Mouse (Mus musculus) spleen, embryonic (tissue): ENCODE measurements around the gene Incenp.

Experiments used
- CTCF ChIA-PET: fragments of 350-600 bp; sonication (Branson Sonifier 250); formaldehyde crosslinking; loops from one replicate; lab custom pipeline; 2022; lab: Charles Lee

Incenp gene

DNA sequence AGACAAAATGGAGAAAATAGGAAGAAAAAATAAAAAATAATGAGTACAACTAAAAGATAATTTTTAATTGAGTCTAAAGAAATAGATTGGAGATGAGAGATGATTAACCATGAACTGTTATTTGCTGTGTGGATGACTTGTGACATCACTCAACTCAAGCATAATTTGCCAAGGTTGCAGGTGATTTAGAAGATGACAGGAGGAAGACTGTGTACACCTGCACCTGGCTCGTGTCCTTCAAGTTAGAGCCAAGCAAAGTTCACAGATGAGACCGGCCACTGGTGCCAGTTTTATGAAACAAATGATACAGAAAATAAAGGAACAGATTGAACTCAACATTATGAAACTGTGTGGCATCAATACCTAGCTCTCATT is 62.0 kb downstream of the Incenp start:
- CTCF ChIA-PET = interaction anchor here (1.0 kb wide), 1 partner anchor 16 kb away, joined by 3 read pairs; no protein-coding TSS in a partner anchor

DNA sequence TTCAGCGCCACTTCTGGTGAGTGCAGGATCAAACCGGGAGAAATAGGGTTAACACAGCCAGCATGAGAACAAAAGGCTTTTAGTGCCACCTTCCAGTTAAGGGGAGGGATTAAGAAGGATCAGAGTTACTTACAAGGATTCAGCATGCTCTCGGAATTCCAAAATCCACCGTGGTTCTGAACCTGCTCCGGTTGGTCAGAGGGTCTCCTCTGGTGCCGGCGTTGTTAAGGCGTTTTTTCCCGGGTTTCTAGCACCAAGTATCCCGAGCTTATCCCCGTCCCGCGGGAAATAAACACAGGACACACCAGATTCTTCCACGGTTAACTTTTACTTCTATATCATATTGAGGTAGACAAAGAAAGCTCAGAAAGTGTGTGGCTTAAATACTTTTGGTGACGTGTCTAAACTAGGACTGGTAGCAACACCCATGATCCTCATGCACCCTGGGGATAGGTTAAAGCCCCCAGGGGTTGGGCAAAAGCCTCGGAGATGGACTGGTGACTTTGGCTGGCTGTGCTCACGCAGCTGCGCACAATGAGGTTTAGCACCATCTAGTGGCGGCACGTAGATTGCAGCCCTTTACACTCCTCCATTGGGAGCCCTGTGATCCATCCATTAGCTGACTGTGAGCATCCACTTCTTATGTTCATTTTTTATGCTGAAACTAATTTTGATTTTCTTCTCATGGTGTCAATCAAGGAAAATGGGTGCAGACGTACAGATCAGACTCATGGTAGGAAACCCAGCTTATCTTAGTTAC is 62.6 kb downstream of the Incenp start:
- CTCF ChIA-PET = interaction anchor here (1.0 kb wide), 1 partner anchor 16 kb away, joined by 3 read pairs; no protein-coding TSS in a partner anchor
